Mouse (Mus musculus) CH12.LX (cell line): ENCODE results near the gene St8sia1. TPM values are rescaled to one million over a fixed set of nuclear protein-coding genes. Genes with fewer than 3 reads are reported as not detected.

Source experiments
- DNase-seq: peaks from one replicate; pipeline ENCODE4 v3.0.0-alpha.2; 2013; ENCODE audit errors: extremely low read depth
- H3K27ac ChIP-seq: 2 replicates; pipeline ENCODE4 v1.5.1; 2012; ENCODE audit warnings: low read depth, mild to moderate bottlenecking, control low read depth, moderate library complexity; ENCODE audit not compliant: insufficient read depth
- H3K27me3 ChIP-seq: replicated peaks from 2 replicates; pipeline ENCODE3; 2012; ENCODE audit warnings: inconsistent platforms
- H3K36me3 ChIP-seq, 2 experiments: replicated peaks in 1 of 2; 2 replicates each; pipeline versions ENCODE3 to v1.6.1; 2012; ENCODE audit warnings: inconsistent platforms in 1 of 2, low read length in 1 of 2, mild to moderate bottlenecking in 1 of 2, mixed read lengths in 1 of 2, moderate library complexity in 1 of 2; ENCODE audit not compliant: control insufficient read depth in 1 of 2, insufficient read depth in 1 of 2
- H3K4me1 ChIP-seq, 2 experiments: 2 replicates each; pipeline ENCODE4 v1.6.1; 2012; ENCODE audit warnings: inconsistent platforms in 1 of 2, moderate library complexity in 1 of 2; ENCODE audit not compliant: insufficient read depth in 2 of 2, control insufficient read depth in 1 of 2
- H3K4me2 ChIP-seq: 2 replicates; pipeline ENCODE4 v1.6.1; 2012; ENCODE audit warnings: low read depth, mild to moderate bottlenecking, control low read depth; ENCODE audit not compliant: poor library complexity, insufficient read depth, severe bottlenecking
- H3K4me3 ChIP-seq, 3 experiments: fragments of 150-350 bp in 1 of 3; sonication (generic) in 1 of 3; replicated peaks in 1 of 3; 2 replicates each; pipeline versions ENCODE3 to v1.5.1; 2011 to 2012; ENCODE audit warnings: low read depth in 2 of 3, low read length in 2 of 3, mild to moderate bottlenecking in 2 of 3, moderate library complexity in 2 of 3, control low read depth in 1 of 3, improper control_type of control experiment in 1 of 3, inconsistent platforms in 1 of 3, mixed read lengths in 1 of 3; ENCODE audit not compliant: poor library complexity in 1 of 3
- H3K79me2 ChIP-seq: replicated peaks from 2 replicates; pipeline ENCODE4 v1.6.1; 2012; ENCODE audit warnings: mild to moderate bottlenecking, moderate library complexity; ENCODE audit not compliant: control insufficient read depth, poor library complexity, insufficient read depth, severe bottlenecking; ENCODE audit errors: extremely low read depth
- H3K9ac ChIP-seq: 2 replicates; pipeline ENCODE4 v1.6.1; 2012; ENCODE audit warnings: low read depth, mild to moderate bottlenecking, control low read depth, moderate library complexity; ENCODE audit not compliant: insufficient read depth
- H3K9me3 ChIP-seq: replicated peaks from 2 replicates; pipeline ENCODE3; 2012; ENCODE audit warnings: low read length, inconsistent platforms, mixed read lengths
- CHD2 ChIP-seq: IDR thresholded peaks from 2 replicates; pipeline ENCODE4 v1.6.1; 2011; ENCODE audit warnings: low read length, improper control_type of control experiment
- E2F4 ChIP-seq: IDR thresholded peaks from 2 replicates; pipeline ENCODE4 v1.6.1; 2011; ENCODE audit warnings: low read depth, low read length, improper control_type of control experiment; ENCODE audit not compliant: insufficient replicate concordance
- IRF4 ChIP-seq: IDR thresholded peaks from 2 replicates; pipeline ENCODE4 v1.6.1; 2014; ENCODE audit warnings: low read depth, mild to moderate bottlenecking, inconsistent platforms, low read length, improper control_type of control experiment
- JUN ChIP-seq: IDR thresholded peaks from 2 replicates; pipeline ENCODE4 v1.6.1; 2011; ENCODE audit warnings: low read depth, mild to moderate bottlenecking, low read length, improper control_type of control experiment, moderate library complexity; ENCODE audit not compliant: insufficient read depth
- MAX ChIP-seq: IDR thresholded peaks from 2 replicates; pipeline ENCODE4 v1.6.1; 2011; ENCODE audit warnings: low read length, improper control_type of control experiment
- MAZ ChIP-seq: IDR thresholded peaks from 2 replicates; pipeline ENCODE4 v1.6.1; 2012; ENCODE audit warnings: low read depth, mild to moderate bottlenecking, inconsistent platforms, low read length, improper control_type of control experiment, moderate library complexity
- MYC ChIP-seq: IDR thresholded peaks from 2 replicates; pipeline ENCODE4 v1.6.1; 2011; ENCODE audit warnings: low read depth, mild to moderate bottlenecking, improper control_type of control experiment, low read length
- SIN3A ChIP-seq: IDR thresholded peaks from 2 replicates; pipeline ENCODE4 v1.6.1; 2012; ENCODE audit warnings: low read length, improper control_type of control experiment, inconsistent platforms
- TBP ChIP-seq: conservative IDR thresholded peaks from 2 replicates; pipeline ENCODE4 v1.6.1; 2011; ENCODE audit warnings: low read depth, low read length, improper control_type of control experiment
- UBTF ChIP-seq: IDR thresholded peaks from 2 replicates; pipeline ENCODE4 v1.6.1; 2012; ENCODE audit warnings: low read depth, mild to moderate bottlenecking, inconsistent platforms, low read length, improper control_type of control experiment, moderate library complexity
- USF1 ChIP-seq: IDR thresholded peaks from 2 replicates; pipeline ENCODE4 v1.6.1; 2014; ENCODE audit warnings: low read depth, mild to moderate bottlenecking, inconsistent platforms, low read length, improper control_type of control experiment
- USF2 ChIP-seq: conservative IDR thresholded peaks from 2 replicates; pipeline ENCODE4 v1.6.1; 2011; ENCODE audit warnings: low read depth, low read length, improper control_type of control experiment
- ZKSCAN1 ChIP-seq: IDR thresholded peaks from 2 replicates; pipeline ENCODE4 v1.6.1; 2012; ENCODE audit warnings: low read depth, inconsistent platforms, low read length, improper control_type of control experiment, borderline replicate concordance
- ZNF384 ChIP-seq: IDR thresholded peaks from 2 replicates; pipeline ENCODE4 v1.6.1; 2012; ENCODE audit warnings: low read depth, low read length, improper control_type of control experiment, inconsistent platforms
- dilution Hi-C: fragments of 300-500 bp; cut with MboI; formaldehyde crosslinking; loops from 2 replicates; pipeline ENCODE4 v1.14.3; 2020; ENCODE audit warnings: low sequenced_read_pairs; ENCODE audit not compliant: extremely low pct_unique_long_range_greater_than_20kb, extremely low pct_ligation_motif_present
- in situ Hi-C: fragments of 300-500 bp; cut with MboI; formaldehyde crosslinking; loops from 3 replicates; pipeline ENCODE4 v1.14.3; 2019; ENCODE audit warnings: low sequenced_read_pairs, low pct_ligation_motif_present, low pct_unique_long_range_greater_than_20kb, mixed read lengths
- polyA plus RNA-seq: library from polyadenylated mRNA; unstranded; fragments of >175 nt; gene quantifications from 2 replicates; pipeline ENCODE4 v1.2.1, GENCODE M21; 2012; ENCODE audit warnings: low read depth; ENCODE audit not compliant: insufficient read length
- total RNA-seq, 2 experiments: library from RNA; depleted of rRNA; stranded (reverse); fragments of 300-350 nt in 1 of 2; fragments of >200 nt in 1 of 2; gene quantifications; 2 replicates each; pipeline ENCODE4 v1.2.3; 2012 to 2014

St8sia1 gene
- total and polyA plus RNA-seq, 3 experiments: 0.13 to 0.51 (median 0.20) TPM

- no peaks in the 10 kb centered on the region for H3K9me3 ChIP-seq
- no peaks in the 10 kb centered on the region for H3K36me3 ChIP-seq
- DNase-seq: no peak
- H3K4me3 ChIP-seq: no peak overlapping the region
- H3K9ac ChIP-seq: no peak overlapping the region
- no peak overlapping the region for H3K27ac ChIP-seq
- no peaks in the 10 kb centered on the region for H3K79me2 ChIP-seq
- TF ChIP-seq IRF4 (no peak), MYC (no peak), CHD2 (no peak), MAZ (no peak), MAX (no peak), USF1 (no peak), JUN (no peak)
- H3K4me1 ChIP-seq: peaks cover 0 to 11% of the 10 kb centered on the region in 2 experiments; a peak in 2 of 4 replicates
- H3K27me3 ChIP-seq: no peaks in the 10 kb centered on the region
- in situ Hi-C loops: no loop called here
- no peak overlapping the region for H3K4me2 ChIP-seq
- dilution Hi-C loops: no loop called here
Observed at GRCm38 (mm10) chr6:142909771-142910105, 54.5 kb downstream of the St8sia1 start.

GRCm38 (mm10) chr6:142908911-142909770, 55.1 kb downstream of the St8sia1 start:
- no peak for TF ChIP-seq SIN3A
- no peak for TF ChIP-seq ZKSCAN1
- TF ChIP-seq JUN: no peak
- TF ChIP-seq MYC: no peak
- no peak for TF ChIP-seq USF2
- no peak for TF ChIP-seq E2F4
- TF ChIP-seq TBP: no peak
- TF ChIP-seq ZNF384: no peak
- no peak for TF ChIP-seq IRF4
- no peak for TF ChIP-seq UBTF
- TF ChIP-seq, all 38 proteins: peak for 0
- no peak overlapping the region for H3K4me3 ChIP-seq

More at GRCm38 (mm10) chr6:142908911-142909770, 55.1 kb downstream of the St8sia1 start:
- peaks cover 0 to 7% of the 10 kb centered on the region in 2 experiments; a peak in 2 of 4 replicates for H3K4me1 ChIP-seq
- no peak overlapping the region for H3K4me2 ChIP-seq
- H3K79me2 ChIP-seq: no peaks in the 10 kb centered on the region
- H3K36me3 ChIP-seq: no peaks in the 10 kb centered on the region
- H3K27me3 ChIP-seq: no peaks in the 10 kb centered on the region
- DNase-seq: peak; percentile 15
- H3K9me3 ChIP-seq: no peaks in the 10 kb centered on the region
- dilution Hi-C loops (no loop called here), in situ Hi-C loops (no loop called here)
- no peak overlapping the region for H3K27ac ChIP-seq
- H3K9ac ChIP-seq: no peak overlapping the region
